Mouse (Mus musculus): ENCODE measurements around the gene Ccdc167.

- no peak for TF ChIP-seq TAL1 (IDR thresholded peaks at IDR 0.05; ENCODE audit: low read length)
- TF ChIP-seq GATA1 (IDR thresholded peaks at IDR 0.05; ENCODE audit: low read length) = no peak
Observed at GRCm38 (mm10) chr17:29683127-29683526, 33.7 kb downstream of the Ccdc167 start.

All from erythroblast, embryonic 14.5 days (primary cell).